Mouse (Mus musculus) adrenal gland, postnatal 14 days (tissue): ENCODE measurements at regions not wholly inside any gene's neighbourhood (a gene's known extent, or its start where the extent isn't known, plus 50 kb on each side); places are given as distances from the start of the nearest gene placed in this dataset.

ENCODE experiments used
- DNase-seq: peaks from one replicate; pipeline ENCODE4 v3.0.0; 2021; ENCODE audit warnings: mixed read lengths

DNA sequence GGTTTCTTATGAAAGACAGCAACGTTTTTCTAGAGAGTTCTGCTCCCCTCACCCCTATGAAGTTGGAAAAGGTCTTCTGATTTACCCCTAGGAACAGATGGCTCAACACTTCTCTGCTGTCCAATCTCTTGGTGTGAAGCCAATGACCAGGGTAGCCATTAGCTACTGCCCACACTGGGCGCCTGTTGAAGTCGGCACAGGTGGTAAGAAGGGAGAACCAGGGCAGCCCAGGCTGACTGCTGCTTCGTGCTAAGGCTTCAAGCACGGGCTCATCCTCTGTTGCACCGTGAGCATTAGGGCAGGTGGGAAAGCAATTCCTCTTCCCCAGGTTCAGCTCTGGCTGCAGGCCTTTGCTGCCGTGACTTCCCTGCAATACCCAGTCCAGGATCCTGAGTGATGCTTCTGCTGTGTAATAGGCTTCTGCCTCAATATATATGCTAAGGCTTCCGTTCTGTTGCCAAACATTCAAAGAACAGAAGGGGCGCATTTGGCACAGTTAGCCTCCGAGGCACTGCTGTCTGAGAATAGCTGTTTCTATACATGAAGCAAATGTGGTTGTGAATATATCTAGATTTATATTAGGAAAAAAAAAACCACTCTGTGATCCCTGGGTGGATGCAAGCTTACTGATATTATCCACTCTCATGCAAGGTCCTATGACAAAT, 76.4 kb upstream of the Atp5g3 start:
- DNase-seq: no peak

DNA sequence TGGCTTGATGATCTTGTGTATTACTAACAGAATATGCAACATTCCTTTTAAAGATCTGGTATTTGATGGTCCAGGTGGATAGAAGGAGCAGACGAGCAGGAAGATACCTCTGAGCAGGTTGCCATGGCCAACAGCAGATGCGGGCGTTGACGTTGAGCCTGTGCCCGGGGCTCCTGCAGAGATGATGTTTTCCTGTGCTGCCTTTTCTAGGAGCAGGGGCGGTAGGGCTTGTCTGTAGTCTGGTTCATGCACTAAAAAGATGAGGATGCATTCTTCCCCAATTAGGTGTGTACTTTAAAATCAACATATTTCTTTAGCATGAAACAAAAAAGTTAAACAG, 74.8 kb upstream of the Atp5g3 start:
- DNase-seq: no peak

DNA sequence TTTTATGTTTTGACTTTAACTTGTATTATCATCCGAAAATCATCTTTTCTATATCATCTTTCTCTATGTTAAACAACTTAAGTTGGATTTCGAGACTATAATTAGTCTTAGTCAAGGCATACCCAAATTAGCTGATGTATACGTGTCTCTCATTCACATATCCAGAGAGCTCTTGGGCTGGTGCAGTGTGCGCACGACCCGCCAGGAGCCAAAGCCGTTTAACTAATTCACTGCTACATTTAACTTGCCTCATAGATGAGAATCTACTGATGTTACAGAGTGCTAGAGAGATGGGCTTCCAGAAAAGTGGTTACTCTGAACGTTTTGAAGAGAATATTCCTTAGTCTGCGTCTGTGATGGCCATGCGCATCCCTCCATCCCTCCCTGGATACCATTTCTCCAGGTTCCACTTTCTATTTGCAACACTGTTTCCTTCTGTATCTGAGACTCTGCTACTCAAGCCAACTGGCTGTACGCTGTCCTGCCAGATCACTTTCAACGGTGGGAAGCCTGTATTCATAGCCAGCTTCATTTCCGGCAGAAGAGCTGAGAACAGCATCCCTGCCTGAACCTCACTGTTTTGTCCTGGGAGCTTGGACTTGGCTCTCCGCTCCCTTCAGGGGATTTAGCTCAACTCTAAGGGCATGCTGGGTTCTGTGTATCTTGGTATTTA, 74.2 kb upstream of the Atp5g3 start:
- no peak for DNase-seq

DNA sequence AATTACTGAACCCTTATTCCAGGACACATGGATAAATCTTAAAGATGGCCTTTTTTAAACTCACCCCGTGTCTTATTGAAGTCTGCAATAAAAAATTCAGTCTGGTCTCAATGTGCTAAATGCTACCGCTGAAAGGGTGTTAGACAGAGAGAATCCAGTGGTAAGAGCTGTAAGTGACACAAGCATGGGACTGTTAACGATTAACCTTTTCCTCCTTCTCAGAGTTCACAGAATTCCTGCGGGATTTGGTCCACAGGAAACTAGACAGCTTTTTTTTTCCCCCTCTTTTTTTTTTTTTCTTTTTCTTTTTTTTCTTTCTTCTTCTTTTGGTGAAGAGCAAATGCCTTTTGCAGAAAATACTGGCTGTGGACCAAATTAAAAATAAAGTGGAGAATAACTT, 72.0 kb upstream of the Atp5g3 start:
- DNase-seq: no peak

DNA sequence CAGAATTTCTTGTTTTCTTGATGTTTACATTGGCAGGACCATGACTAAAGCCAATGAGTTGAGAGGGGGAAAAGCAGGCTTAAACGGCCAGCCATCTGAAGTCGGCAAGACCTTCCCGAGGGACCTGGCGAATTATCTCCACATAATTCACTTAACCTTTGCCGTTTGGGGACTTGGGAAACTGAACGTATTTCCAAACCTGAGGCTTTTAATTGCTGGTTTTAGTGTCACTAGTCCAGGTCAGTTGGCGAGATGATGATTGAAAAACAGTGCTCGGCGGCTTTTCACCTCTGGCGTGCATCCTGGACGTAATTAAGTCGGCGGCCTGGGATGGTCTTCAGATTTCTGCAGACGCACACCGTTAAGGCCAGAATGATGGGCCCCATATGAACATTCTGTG, 66.9 kb upstream of the Atp5g3 start:
- no peak for DNase-seq

DNA sequence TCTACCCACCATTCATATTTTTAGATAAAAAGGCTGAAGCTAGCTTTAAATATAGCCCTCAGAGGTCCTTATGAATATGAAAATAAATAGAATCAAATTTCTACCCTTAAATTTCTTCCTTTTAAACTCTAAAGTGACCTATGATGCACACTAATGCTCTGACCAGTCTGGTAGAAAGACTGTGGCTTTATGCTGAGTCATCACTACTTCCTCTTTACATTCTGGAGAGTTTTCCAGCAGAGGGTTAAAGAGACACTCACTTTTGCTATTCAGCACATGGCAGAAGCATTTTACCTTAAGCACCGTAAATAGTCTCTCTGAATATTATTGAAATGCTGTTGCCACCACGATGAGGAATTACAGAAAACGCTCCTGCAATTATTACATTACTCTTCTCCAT, 62.6 kb upstream of the Atp5g3 start:
- DNase-seq: no peak

DNA sequence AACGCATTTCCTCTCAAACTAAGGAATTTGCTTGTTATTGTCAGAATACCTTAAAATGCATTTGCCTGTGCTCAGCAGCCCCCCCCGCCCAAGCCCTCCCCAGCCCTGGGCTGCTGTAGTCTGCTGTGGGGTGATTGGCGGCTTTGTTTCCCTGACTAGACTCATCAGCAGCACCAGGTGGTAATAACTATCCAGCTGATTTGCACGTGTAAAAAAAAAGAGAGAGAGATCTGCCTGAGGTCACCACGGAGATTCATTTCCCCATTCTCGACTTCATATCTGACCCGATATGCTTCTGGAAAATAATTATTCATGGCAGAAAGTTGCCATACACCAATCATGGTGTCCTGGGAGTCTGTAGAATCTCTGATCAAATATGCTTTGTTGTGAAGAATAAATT, 56.5 kb upstream of the Atp5g3 start:
- no peak for DNase-seq

DNA sequence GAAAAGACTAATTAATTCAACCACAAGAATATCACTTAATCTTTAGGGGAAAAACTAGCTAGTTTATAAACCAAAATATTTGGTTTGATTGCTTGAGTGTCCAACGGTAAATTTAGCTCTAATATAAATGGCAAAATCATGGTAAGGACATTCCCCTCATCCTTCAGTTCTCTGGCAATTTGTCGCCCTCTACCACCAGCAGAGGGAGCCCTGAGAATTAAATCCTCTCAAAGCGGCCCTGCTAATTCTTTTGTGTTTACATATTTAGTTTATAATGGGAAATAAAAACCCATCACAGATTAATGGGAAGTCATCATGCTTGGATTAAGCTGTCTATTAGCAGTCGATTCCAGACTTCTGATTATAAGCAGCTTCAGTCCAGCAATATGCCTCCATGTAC, 54.5 kb upstream of the Atp5g3 start:
- peak; percentile 51 for DNase-seq
